Mouse (Mus musculus): ENCODE measurements at regions not wholly inside any gene's neighbourhood (a gene's known extent, or its start where the extent isn't known, plus 50 kb on each side); places are given as distances from the start of the nearest gene placed in this dataset.

GRCm38 (mm10) chr3:52572514-52573485 is 304.7 kb downstream of the Foxo1 start:
- TF ChIP-seq CTCF (IDR thresholded peaks at IDR 0.05; ENCODE audit: borderline replicate concordance, insufficient read depth, low read depth, low read length) (no peak), POLR2A (IDR thresholded peaks at IDR 0.05; ENCODE audit: borderline replicate concordance, insufficient read depth, low read length) (no peak)

Measured in cerebellum, adult 2 months (tissue).